Mouse (Mus musculus) forebrain, embryonic 14.5 days (tissue): ENCODE data around the gene B3galt4. TPM values are rescaled to one million over a fixed set of nuclear protein-coding genes. Genes with fewer than 3 reads are reported as not detected.

Experiments used
- ATAC-seq: fragments of 200-750 bp; cut with Nextera tagmentation; 2 replicates; pipeline ENCODE4 v1.8.0; 2017; ENCODE audit warnings: mild to moderate bottlenecking, moderate library complexity
- DNase-seq: peaks from one replicate; pipeline ENCODE4 v3.0.0-alpha.2; 2015; ENCODE audit warnings: low spot score
- H3K27ac ChIP-seq: fragments of 300-500 bp; sonication (generic); 2 replicates; pipeline ENCODE4 v1.5.1; 2014; ENCODE audit warnings: low read depth, mild to moderate bottlenecking, control low read depth, low read length, moderate library complexity
- H3K27me3 ChIP-seq: fragments of 300-500 bp; sonication (generic); replicated peaks from 2 replicates; pipeline ENCODE4 v1.6.1; 2014; ENCODE audit warnings: low read length, control low read depth, mixed read lengths; ENCODE audit not compliant: control insufficient read depth, insufficient read depth
- H3K36me3 ChIP-seq: fragments of 300-500 bp; sonication (generic); 2 replicates; pipeline ENCODE4 v1.6.1; 2014; ENCODE audit warnings: low read length, control low read depth; ENCODE audit not compliant: control insufficient read depth, insufficient read depth
- H3K4me1 ChIP-seq: fragments of 300-500 bp; sonication (generic); 2 replicates; pipeline ENCODE4 v1.6.1; 2014; ENCODE audit warnings: antibody characterized with exemption, low read length, control low read depth; ENCODE audit not compliant: control insufficient read depth, insufficient read depth
- H3K4me2 ChIP-seq: fragments of 300-500 bp; sonication (generic); 2 replicates; pipeline ENCODE4 v1.6.1; 2014; ENCODE audit warnings: mild to moderate bottlenecking, control low read depth, low read length
- H3K4me3 ChIP-seq: fragments of 300-500 bp; sonication (generic); 2 replicates; pipeline ENCODE4 v1.5.1; 2014; ENCODE audit warnings: low read depth, low read length, control low read depth
- H3K9ac ChIP-seq: fragments of 300-500 bp; sonication (generic); 2 replicates; pipeline ENCODE4 v1.6.1; 2014; ENCODE audit warnings: mild to moderate bottlenecking, low read length, control low read depth, moderate library complexity
- H3K9me3 ChIP-seq: fragments of 300-500 bp; sonication (generic); replicated peaks from 2 replicates; pipeline ENCODE4 v1.6.1; 2016; ENCODE audit warnings: low read length, control low read depth, mixed read lengths; ENCODE audit not compliant: control insufficient read depth
- WGBS: fragments of 180-500 bp; shearing (Covaris S2); extraction: QIAGEN DNeasy Blood & Tissue Kit; methylation state at CpG from one replicate; pipeline ENCODE4 v1.1.7; 2014; 5-methylcytosine and 5-hydroxymethylcytosine counted together
- polyA plus RNA-seq: library from polyadenylated mRNA; unstranded; fragments of >200 nt; fragmentation: Nextera tagmentation; extraction: Ambion mirVana; gene quantifications from 2 replicates; pipeline ENCODE4 v1.2.1, GENCODE M21; 2014

Gene B3galt4
- polyA plus RNA-seq, 1 experiment from 2014 or later: 6.0 TPM

- Histone ChIP-seq H3K9me3 (no peaks in the 10 kb centered on the region), H3K4me3 (no peak overlapping the region), H3K36me3 (peaks cover 58% of the 10 kb centered on the region), H3K27me3 (no peaks in the 10 kb centered on the region), H3K4me2 (no peak overlapping the region), H3K9ac (no peak overlapping the region; the same call in 1 of the 2 replicates), H3K27ac (no peak overlapping the region), H3K4me1 (peaks cover 16% of the 10 kb centered on the region)
- no peak for ATAC-seq
- DNase-seq: no peak
- WGBS: 93% methylated on average over 11 of the region's 11 CpGs
Measured at GRCm38 (mm10) chr17:33958451-33958850, 7.2 kb upstream of the B3galt4 start.

GRCm38 (mm10) chr17:33957493-33957892, 6.2 kb upstream of the B3galt4 start:
- peaks cover 58% of the 10 kb centered on the region for H3K36me3 ChIP-seq
- no peak overlapping the region for H3K27ac ChIP-seq
- no peak for DNase-seq
- no peaks in the 10 kb centered on the region for H3K27me3 ChIP-seq
- no peak overlapping the region for H3K9ac ChIP-seq
- peaks cover 16% of the 10 kb centered on the region for H3K4me1 ChIP-seq
- H3K9me3 ChIP-seq: no peaks in the 10 kb centered on the region
- 92% methylated on average over 6 of the region's 6 CpGs for WGBS
- no peak overlapping the region for H3K4me3 ChIP-seq
- no peak for ATAC-seq
- no peak overlapping the region for H3K4me2 ChIP-seq

GRCm38 (mm10) chr17:33956336-33956735, 5.0 kb upstream of the B3galt4 start:
- DNase-seq (no peak), ATAC-seq (no peak)
- WGBS: 10% methylated on average over 10 of the region's 10 CpGs
- Histone ChIP-seq H3K27me3 (no peaks in the 10 kb centered on the region), H3K27ac (peak overlapping the region; percentile 80), H3K4me2 (peak overlapping the region; percentile 74), H3K9me3 (no peaks in the 10 kb centered on the region), H3K9ac (peak overlapping the region; percentile 83), H3K4me3 (peak overlapping the region; percentile 75), H3K4me1 (peaks cover 22% of the 10 kb centered on the region), H3K36me3 (peaks cover 57% of the 10 kb centered on the region)

- Histone ChIP-seq H3K9ac (peak within 1 kb of the TSS; percentile 85), H3K27me3 (no peaks in the 10 kb centered on the region), H3K4me1 (peaks cover 22% of the 10 kb centered on the region), H3K36me3 (peaks cover 51% of the 10 kb centered on the region), H3K4me2 (peak within 1 kb of the TSS; percentile 89), H3K9me3 (no peaks in the 10 kb centered on the region), H3K4me3 (peak within 1 kb of the TSS; percentile 75), H3K27ac (peak within 1 kb of the TSS; percentile 80)
- DNase-seq: peak; percentile 99
- peak; percentile 90 for ATAC-seq
- under 1% methylated on average over 50 of the region's 50 CpGs for WGBS
Measured at GRCm38 (mm10) chr17:33955555-33956214, 4.4 kb upstream of the B3galt4 start, which contains the start of the genes Vps52 and Rps18. Vps52 (plus strand) TSS chr17:33955812. Rps18 (minus strand) TSS chr17:33956001.

GRCm38 (mm10) chr17:33954646-33955554, 3.6 kb upstream of the B3galt4 start:
- H3K4me2 ChIP-seq: peak overlapping the region; percentile 89
- peaks cover 29% of the 10 kb centered on the region for H3K4me1 ChIP-seq
- no peaks in the 10 kb centered on the region for H3K9me3 ChIP-seq
- peak overlapping the region; percentile 85 for H3K9ac ChIP-seq
- peak overlapping the region; percentile 75 for H3K4me3 ChIP-seq
- WGBS: 1% methylated on average over 31 of the region's 33 CpGs
- ATAC-seq: peak; percentile 45
- H3K27ac ChIP-seq: peak overlapping the region; percentile 80
- H3K27me3 ChIP-seq: no peaks in the 10 kb centered on the region
- no peak for DNase-seq
- H3K36me3 ChIP-seq: peaks cover 55% of the 10 kb centered on the region

GRCm38 (mm10) chr17:33953961-33954565, 2.8 kb upstream of the B3galt4 start:
- Histone ChIP-seq H3K4me2 (peak overlapping the region; percentile 89), H3K27me3 (no peaks in the 10 kb centered on the region), H3K4me1 (peaks cover 29% of the 10 kb centered on the region), H3K9me3 (no peaks in the 10 kb centered on the region), H3K27ac (no peak overlapping the region), H3K4me3 (peak overlapping the region; percentile 75), H3K36me3 (peaks cover 55% of the 10 kb centered on the region), H3K9ac (peak overlapping the region; percentile 85)
- no peak for ATAC-seq
- 27% methylated on average over 5 of the region's 5 CpGs for WGBS
- DNase-seq: no peak

- Histone ChIP-seq H3K27ac (no peak overlapping the region), H3K4me1 (peaks cover 29% of the 10 kb centered on the region), H3K9me3 (no peaks in the 10 kb centered on the region), H3K4me2 (0 out of 2 replicates have a peak overlapping the region, but pooled peaks have one; percentile 5), H3K9ac (no peak overlapping the region), H3K4me3 (no peak overlapping the region), H3K36me3 (peaks cover 55% of the 10 kb centered on the region), H3K27me3 (no peaks in the 10 kb centered on the region)
- no peak for ATAC-seq
- no peak for DNase-seq
- WGBS: 79% methylated on average over 3 of the region's 3 CpGs
Measured at GRCm38 (mm10) chr17:33953310-33953709, 2.0 kb upstream of the B3galt4 start.

GRCm38 (mm10) chr17:33952879-33953278, 1.6 kb upstream of the B3galt4 start:
- no peaks in the 10 kb centered on the region for H3K9me3 ChIP-seq
- H3K9ac ChIP-seq: no peak overlapping the region
- H3K4me2 ChIP-seq: no peak overlapping the region
- H3K27me3 ChIP-seq: no peaks in the 10 kb centered on the region
- 78% methylated on average over 4 of the region's 4 CpGs for WGBS
- peaks cover 29% of the 10 kb centered on the region for H3K4me1 ChIP-seq
- H3K4me3 ChIP-seq: no peak overlapping the region
- H3K36me3 ChIP-seq: peaks cover 57% of the 10 kb centered on the region
- ATAC-seq (no peak), DNase-seq (no peak)
- H3K27ac ChIP-seq: no peak overlapping the region
